Mouse (Mus musculus) urinary bladder, postnatal 14 days (tissue): ENCODE data around the gene Ephb4.

ENCODE experiments used
- DNase-seq: peaks from one replicate; pipeline ENCODE4 v3.0.0; 2021; ENCODE audit warnings: low spot score

The Ephb4 gene

GRCm38 (mm10) chr5:137349384-137350204, at the start of gene Ephb4:
Gene Ephb4, plus strand, starts transcription at chr5:137350109.
- DNase-seq: peak; percentile 95

GRCm38 (mm10) chr5:137301253-137301652, 48.7 kb upstream of the Ephb4 start:
- no peak for DNase-seq

- DNase-seq: no peak
Measured at GRCm38 (mm10) chr5:137303609-137304008, 46.3 kb upstream of the Ephb4 start.

GRCm38 (mm10) chr5:137304165-137304564, 45.7 kb upstream of the Ephb4 start:
- no peak for DNase-seq

- DNase-seq: no peak
Measured at GRCm38 (mm10) chr5:137304816-137305215, 45.1 kb upstream of the Ephb4 start.

GRCm38 (mm10) chr5:137305822-137306221, 44.1 kb upstream of the Ephb4 start:
- DNase-seq: no peak

- DNase-seq: no peak
Measured at GRCm38 (mm10) chr5:137306439-137307005, 43.4 kb upstream of the Ephb4 start.

- DNase-seq: peak; percentile 91
Measured at GRCm38 (mm10) chr5:137307071-137307912, 42.6 kb upstream of the Ephb4 start, which contains the start of gene Srrt. Gene Srrt, minus strand, starts transcription at chr5:137307674.

- no peak for DNase-seq
Measured at GRCm38 (mm10) chr5:137308356-137308755, 41.6 kb upstream of the Ephb4 start.

GRCm38 (mm10) chr5:137313466-137314192, 36.3 kb upstream of the Ephb4 start:
- no peak for DNase-seq

- DNase-seq: peak; percentile 93
Measured at GRCm38 (mm10) chr5:137314193-137315083, 35.5 kb upstream of the Ephb4 start, which contains the start of gene Trip6. Gene Trip6, minus strand, starts transcription at chr5:137314404.

GRCm38 (mm10) chr5:137315084-137315903, 34.6 kb upstream of the Ephb4 start:
- DNase-seq: peak; percentile 55

- no peak for DNase-seq
Measured at GRCm38 (mm10) chr5:137317361-137317760, 32.5 kb upstream of the Ephb4 start.

- no peak for DNase-seq
Measured at GRCm38 (mm10) chr5:137318570-137318969, 31.3 kb upstream of the Ephb4 start.

- no peak for DNase-seq
Measured at GRCm38 (mm10) chr5:137320996-137321395, 28.9 kb upstream of the Ephb4 start.

GRCm38 (mm10) chr5:137330910-137331309, 19.0 kb upstream of the Ephb4 start:
- no peak for DNase-seq

- DNase-seq: no peak
Measured at GRCm38 (mm10) chr5:137332857-137333511, 16.9 kb upstream of the Ephb4 start.

GRCm38 (mm10) chr5:137333512-137334174, 16.3 kb upstream of the Ephb4 start, which contains the start of gene Slc12a9:
Gene Slc12a9, minus strand, starts transcription at chr5:137333597.
- peak; percentile 95 for DNase-seq

- DNase-seq: no peak
Measured at GRCm38 (mm10) chr5:137334317-137334716, 15.6 kb upstream of the Ephb4 start.
